Mouse (Mus musculus): ENCODE measurements at regions not wholly inside any gene's neighbourhood (a gene's known extent, or its start where the extent isn't known, plus 50 kb on each side); places are given as distances from the start of the nearest gene placed in this dataset.

DNA sequence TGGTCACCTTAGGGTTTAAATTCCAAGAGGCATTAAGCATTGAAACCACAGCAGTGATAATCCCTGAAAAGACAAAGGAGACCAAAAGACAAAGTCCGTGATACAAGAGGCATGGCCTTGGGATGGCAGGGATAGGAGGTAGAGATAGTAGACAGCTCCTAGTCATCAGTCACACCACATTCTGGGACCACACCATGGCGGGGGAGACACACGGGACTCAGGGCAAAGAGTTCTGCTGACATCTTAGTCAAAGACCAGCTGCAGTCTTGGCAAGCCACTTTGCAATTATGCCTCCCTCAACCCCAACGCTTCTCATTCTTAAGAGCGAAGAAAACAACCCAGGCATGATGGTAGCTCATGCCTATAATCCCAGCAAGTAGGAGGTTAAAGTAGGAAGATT, 339.6 kb upstream of the Jarid2 start:
- TF ChIP-seq CTCF (IDR thresholded peaks at IDR 0.05; ENCODE audit: borderline replicate concordance, insufficient read depth, low read depth, low read length) (no peak), POLR2A (IDR thresholded peaks at IDR 0.05; ENCODE audit: borderline replicate concordance, insufficient read depth, low read length) (no peak)

Data from cerebellum, adult 2 months (tissue).